Mouse (Mus musculus) heart, embryonic 14.5 days (tissue): ENCODE results near the gene Pax5. TPM values are rescaled to one million over a fixed set of nuclear protein-coding genes. Genes with fewer than 3 reads are reported as not detected.

Experiments used
- ATAC-seq: fragments of 200-750 bp; cut with Nextera tagmentation; 2 replicates; pipeline ENCODE4 v1.8.0; 2017; ENCODE audit warnings: low read depth, moderate TSS enrichment; ENCODE audit not compliant: insufficient number of reproducible peaks, insufficient read depth, low FRiP score
- H3K27ac ChIP-seq, 2 experiments: fragments of 200-500 bp in 1 of 2; fragments of 300-500 bp in 1 of 2; sonication (generic) in 1 of 2; replicated peaks in 1 of 2; 2 replicates each; pipeline ENCODE4 v1.5.1; 2012 to 2014; ENCODE audit warnings: low read depth in 2 of 2, low read length in 2 of 2, control low read depth in 1 of 2, mild to moderate bottlenecking in 1 of 2, mixed read lengths in 1 of 2; ENCODE audit not compliant: control insufficient read depth in 1 of 2, insufficient read depth in 1 of 2
- H3K27me3 ChIP-seq: fragments of 300-500 bp; sonication (generic); 2 replicates; pipeline ENCODE4 v1.6.1; 2014; ENCODE audit warnings: mild to moderate bottlenecking, low read length, control low read depth; ENCODE audit not compliant: control insufficient read depth, insufficient read depth
- H3K36me3 ChIP-seq: fragments of 300-500 bp; sonication (generic); 2 replicates; pipeline ENCODE4 v1.6.1; 2014; ENCODE audit warnings: mild to moderate bottlenecking, control low read depth, low read length, mixed read lengths; ENCODE audit not compliant: control insufficient read depth, insufficient read depth
- H3K4me1 ChIP-seq, 2 experiments: fragments of 200-500 bp in 1 of 2; fragments of 300-500 bp in 1 of 2; sonication (generic) in 1 of 2; 2 replicates each; pipeline ENCODE4 v1.6.1; 2012 to 2014; ENCODE audit warnings: low read length in 2 of 2, control low read depth in 1 of 2, mixed read lengths in 1 of 2; ENCODE audit not compliant: control insufficient read depth in 2 of 2, insufficient read depth in 2 of 2
- H3K4me2 ChIP-seq: fragments of 300-500 bp; sonication (generic); 2 replicates; pipeline ENCODE4 v1.6.1; 2014; ENCODE audit warnings: mild to moderate bottlenecking, low read length
- H3K4me3 ChIP-seq, 2 experiments: fragments of 200-500 bp in 1 of 2; fragments of 300-500 bp in 1 of 2; sonication (generic) in 1 of 2; 2 replicates each; pipeline ENCODE4 v1.5.1; 2012 to 2014; ENCODE audit warnings: low read length in 2 of 2, mild to moderate bottlenecking in 2 of 2, control low read depth in 1 of 2, low read depth in 1 of 2, moderate library complexity in 1 of 2; ENCODE audit not compliant: control insufficient read depth in 1 of 2, insufficient read depth in 1 of 2
- H3K9ac ChIP-seq: fragments of 300-500 bp; sonication (generic); 2 replicates; pipeline ENCODE4 v1.6.1; 2014; ENCODE audit warnings: mild to moderate bottlenecking, low read length
- H3K9me3 ChIP-seq: fragments of 300-500 bp; sonication (generic); 2 replicates; pipeline ENCODE4 v1.6.1; 2016; ENCODE audit warnings: low read length, control low read depth; ENCODE audit not compliant: control insufficient read depth
- WGBS: fragments of 180-500 bp; shearing (Covaris S2); extraction: QIAGEN DNeasy Blood & Tissue Kit; methylation state at CpG from one replicate; pipeline ENCODE4 v1.1.7; 2014; 5-methylcytosine and 5-hydroxymethylcytosine counted together
- microRNA-seq: library from miRNA; unstranded; fragments of <30 nt; microRNA quantifications from one replicate; pipeline ENCODE4, GENCODE M21; 2016
- polyA plus RNA-seq: library from polyadenylated mRNA; unstranded; fragments of >200 nt; fragmentation: Nextera tagmentation; extraction: Ambion mirVana; gene quantifications from 2 replicates; pipeline ENCODE4 v1.2.1, GENCODE M21; 2014

The Pax5 gene
- polyA plus RNA-seq, 1 experiment from 2014 or later, result not detected

DNA sequence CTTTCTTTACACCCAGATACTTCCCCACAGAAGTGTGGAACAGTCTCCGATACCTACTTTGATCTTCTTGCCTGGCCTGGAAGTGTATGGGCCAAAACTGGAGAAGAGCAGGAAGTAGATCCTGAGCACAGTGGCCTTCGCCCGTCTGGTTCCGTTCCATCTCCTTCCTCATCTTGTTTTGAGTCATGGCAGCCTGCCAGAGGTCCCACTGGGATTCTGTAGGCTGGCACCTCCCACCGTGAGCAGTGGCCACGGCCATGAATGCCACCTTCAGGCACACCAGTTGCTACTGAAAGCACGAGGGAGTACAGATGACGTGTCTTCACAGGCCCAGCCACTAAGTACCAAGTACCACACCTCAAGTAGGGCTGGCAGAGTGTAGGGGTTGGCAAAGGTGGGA, 222.1 kb downstream of the Pax5 start:
- Histone ChIP-seq H3K27ac (no peak overlapping the region), H3K9ac (no peak overlapping the region), H3K9me3 (no peaks in the 10 kb centered on the region), H3K36me3 (no peaks in the 10 kb centered on the region), H3K4me1 (no peaks in the 10 kb centered on the region), H3K4me3 (no peak overlapping the region), H3K27me3 (no peaks in the 10 kb centered on the region; the same call in 1 of the 2 replicates), H3K4me2 (no peak overlapping the region)
- WGBS, result 54% methylated on average over 8 of the region's 8 CpGs
- ATAC-seq, result no peak

DNA sequence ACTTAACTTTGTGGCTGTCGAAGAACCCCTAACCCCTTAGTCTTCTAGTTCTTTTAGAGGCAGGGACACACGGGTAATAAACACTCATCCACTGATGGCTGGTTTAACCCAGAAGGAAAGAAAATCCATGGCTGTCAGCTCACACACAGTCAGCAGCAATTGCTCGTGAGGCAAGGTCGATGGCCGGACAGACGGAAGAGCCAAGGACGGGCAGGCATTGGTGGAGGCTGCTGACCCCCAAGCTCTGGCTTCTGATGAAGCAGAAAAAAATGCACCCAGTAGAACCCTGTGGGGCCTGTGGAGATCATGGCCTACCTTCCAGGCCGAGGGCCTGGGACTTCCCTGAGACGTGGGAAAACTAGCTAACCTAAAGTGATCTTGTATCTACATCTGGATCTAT, 227.4 kb downstream of the Pax5 start:
- H3K27me3 ChIP-seq, result no peaks in the 10 kb centered on the region; the same call in 1 of the 2 replicates
- no peak overlapping the region for H3K4me3 ChIP-seq
- no peak overlapping the region for H3K4me2 ChIP-seq
- no peaks in the 10 kb centered on the region for H3K36me3 ChIP-seq
- WGBS, result 80% methylated on average over 9 of the region's 9 CpGs
- peaks cover 3% of the 10 kb centered on the region; the same call in 1 of the 2 replicates for H3K9me3 ChIP-seq
- no peak overlapping the region for H3K9ac ChIP-seq
- H3K4me1 ChIP-seq, result no peaks in the 10 kb centered on the region
- no peak for ATAC-seq
- H3K27ac ChIP-seq, result no peak overlapping the region

DNA sequence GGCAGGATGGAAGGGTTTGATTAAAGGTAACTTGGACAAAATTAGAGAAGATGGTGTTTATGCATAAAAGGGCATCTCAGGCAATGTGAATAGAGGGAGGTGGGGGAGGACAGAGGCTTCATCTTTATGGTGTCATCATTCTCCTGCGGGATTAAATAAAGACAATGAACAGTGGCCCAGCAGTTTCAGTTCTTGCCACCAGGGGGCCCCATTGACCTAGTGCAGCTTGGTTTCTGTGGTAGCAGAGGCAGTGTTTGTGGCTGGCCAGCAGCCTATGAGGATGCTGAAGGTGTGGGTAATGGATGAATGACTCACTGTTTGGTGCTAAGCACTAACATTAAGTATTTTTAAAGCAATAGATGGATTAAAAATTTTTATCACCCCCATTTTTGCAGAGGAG, 230.5 kb downstream of the Pax5 start:
- Histone ChIP-seq H3K9me3 (peaks cover 3% of the 10 kb centered on the region; the same call in 1 of the 2 replicates), H3K27ac (no peak overlapping the region), H3K27me3 (no peaks in the 10 kb centered on the region), H3K4me2 (no peak overlapping the region), H3K4me1 (no peaks in the 10 kb centered on the region), H3K4me3 (no peak overlapping the region), H3K36me3 (no peaks in the 10 kb centered on the region), H3K9ac (no peak overlapping the region)
- WGBS, result 92% methylated on average over 1 of the region's 1 CpGs
- ATAC-seq, result no peak

Small RNAs within 50 kb of the gene (microRNA-seq; reads per million reads assigned to microRNA genes)
- gene Mir5120, result not detected

Other genes starting within 250 kb of the Pax5 start
- 24.9 and 26.2 TPM in 2 replicates for gene Zcchc7, start 45.4 kb upstream of the Pax5 start, polyA plus RNA-seq